Mouse (Mus musculus) hindbrain, postnatal 0 days (tissue): ENCODE measurements at regions not wholly inside any gene's neighbourhood (a gene's known extent, or its start where the extent isn't known, plus 50 kb on each side); places are given as distances from the start of the nearest gene placed in this dataset.
"Not testable (repeated sequence)": the region's sequence is repeated elsewhere in the genome, so short reads cannot be mapped to it uniquely, and the experiment has no call there.

ENCODE experiments used
- ATAC-seq: fragments of 200-750 bp; cut with Nextera tagmentation; 2 replicates; pipeline ENCODE4 v1.8.0; 2017; ENCODE audit warnings: mild to moderate bottlenecking, moderate TSS enrichment, moderate library complexity
- DNase-seq: peaks from one replicate; pipeline ENCODE4 v3.0.0-alpha.2; 2015; ENCODE audit warnings: low spot score
- H3K27ac ChIP-seq: fragments of 300-500 bp; sonication (generic); 2 replicates; pipeline ENCODE4 v1.5.1; 2014; ENCODE audit warnings: mild to moderate bottlenecking
- H3K27me3 ChIP-seq: fragments of 300-500 bp; sonication (generic); 2 replicates; pipeline ENCODE4 v1.6.1; 2014; ENCODE audit warnings: low read length, mixed read lengths; ENCODE audit not compliant: insufficient read depth
- H3K36me3 ChIP-seq: fragments of 300-500 bp; sonication (generic); 2 replicates; pipeline ENCODE4 v1.6.1; 2014; ENCODE audit warnings: low read length, mixed read lengths; ENCODE audit not compliant: insufficient read depth
- H3K4me1 ChIP-seq: fragments of 300-500 bp; sonication (generic); 2 replicates; pipeline ENCODE4 v1.6.1; 2014; ENCODE audit warnings: antibody characterized with exemption, low read length, mixed read lengths; ENCODE audit not compliant: insufficient read depth
- H3K4me2 ChIP-seq: fragments of 300-500 bp; sonication (generic); 2 replicates; pipeline ENCODE4 v1.6.1; 2014; ENCODE audit warnings: low read depth, mild to moderate bottlenecking, low read length, moderate library complexity, mixed read lengths
- H3K4me3 ChIP-seq: fragments of 300-500 bp; sonication (generic); 2 replicates; pipeline ENCODE4 v1.5.1; 2014; ENCODE audit warnings: low read length
- H3K9ac ChIP-seq: fragments of 300-500 bp; sonication (generic); replicated peaks from 2 replicates; pipeline ENCODE4 v1.6.1; 2014; ENCODE audit warnings: mild to moderate bottlenecking, low read length, moderate library complexity, mixed read lengths
- H3K9me3 ChIP-seq: fragments of 300-500 bp; sonication (generic); 2 replicates; pipeline ENCODE4 v1.6.1; 2016; ENCODE audit warnings: low read length, mixed read lengths
- CTCF ChIP-seq: IDR thresholded peaks from 2 replicates; pipeline ENCODE4 v1.5.1; 2016; ENCODE audit warnings: antibody characterized with exemption, control low read depth, low read depth
- WGBS: fragments of 180-500 bp; shearing (Covaris S2); extraction: QIAGEN DNeasy Blood & Tissue Kit; methylation state at CpG from one replicate; pipeline ENCODE4 v1.1.7; 2014; 5-methylcytosine and 5-hydroxymethylcytosine counted together

DNA sequence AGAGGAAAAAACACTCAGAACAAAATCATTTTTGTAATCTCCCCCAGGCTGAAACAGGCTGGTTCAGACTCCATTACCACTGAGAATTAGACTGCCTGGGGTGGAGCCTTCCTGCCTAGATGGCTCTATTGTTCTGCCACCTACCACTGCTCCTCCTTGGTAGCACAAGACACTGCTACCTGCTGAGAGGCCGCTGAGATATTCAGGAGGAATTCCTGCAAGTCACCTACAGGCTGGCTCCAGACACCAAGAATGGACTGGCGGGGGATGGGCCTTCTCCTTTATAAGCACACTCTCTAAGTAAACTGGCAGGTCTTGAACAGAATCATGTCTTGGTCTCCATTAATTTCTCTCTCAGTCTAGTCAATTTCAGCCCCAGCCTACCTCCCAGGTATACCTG lies 3289.4 kb downstream of the Gm37988 start:
- TF ChIP-seq CTCF = no peak
- no peak overlapping the region for H3K27ac ChIP-seq
- H3K4me2 ChIP-seq = no peak overlapping the region
- WGBS = 58% methylated on average over 2 of the region's 2 CpGs
- no peaks in the 10 kb centered on the region for H3K27me3 ChIP-seq
- H3K4me3 ChIP-seq = no peak overlapping the region
- H3K9ac ChIP-seq = no peak overlapping the region
- no peaks in the 10 kb centered on the region for H3K36me3 ChIP-seq
- DNase-seq = no peak
- no peaks in the 10 kb centered on the region for H3K9me3 ChIP-seq
- H3K4me1 ChIP-seq = no peaks in the 10 kb centered on the region
- ATAC-seq = no peak

DNA sequence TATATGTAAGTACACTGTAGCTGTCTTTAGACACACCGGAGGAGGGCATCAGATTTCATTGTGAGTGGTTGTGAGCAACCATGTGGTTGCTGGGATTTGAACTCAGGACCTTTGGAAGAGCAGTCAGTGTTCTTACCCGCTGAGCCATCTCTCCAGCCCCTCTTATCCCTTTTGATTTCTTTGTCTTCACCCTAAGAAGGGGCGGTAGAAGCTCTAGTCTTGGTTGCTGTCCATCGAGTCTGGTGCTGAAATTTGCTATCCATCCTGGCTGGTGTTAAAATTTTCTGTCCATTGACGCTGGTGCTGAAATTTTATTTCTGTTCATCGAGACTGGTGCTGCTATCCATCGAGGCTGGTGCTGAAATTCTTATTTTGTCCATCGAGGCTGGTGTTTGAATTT lies 3290.9 kb upstream of the A830018L16Rik start:
- not testable (repeated sequence) for H3K27ac ChIP-seq, ATAC-seq, H3K9me3 ChIP-seq, H3K36me3 ChIP-seq, H3K4me2 ChIP-seq, H3K27me3 ChIP-seq, H3K4me3 ChIP-seq, H3K4me1 ChIP-seq, H3K9ac ChIP-seq
- DNase-seq = peak; percentile 58
- 48% methylated on average over 8 of the region's 8 CpGs for WGBS

DNA sequence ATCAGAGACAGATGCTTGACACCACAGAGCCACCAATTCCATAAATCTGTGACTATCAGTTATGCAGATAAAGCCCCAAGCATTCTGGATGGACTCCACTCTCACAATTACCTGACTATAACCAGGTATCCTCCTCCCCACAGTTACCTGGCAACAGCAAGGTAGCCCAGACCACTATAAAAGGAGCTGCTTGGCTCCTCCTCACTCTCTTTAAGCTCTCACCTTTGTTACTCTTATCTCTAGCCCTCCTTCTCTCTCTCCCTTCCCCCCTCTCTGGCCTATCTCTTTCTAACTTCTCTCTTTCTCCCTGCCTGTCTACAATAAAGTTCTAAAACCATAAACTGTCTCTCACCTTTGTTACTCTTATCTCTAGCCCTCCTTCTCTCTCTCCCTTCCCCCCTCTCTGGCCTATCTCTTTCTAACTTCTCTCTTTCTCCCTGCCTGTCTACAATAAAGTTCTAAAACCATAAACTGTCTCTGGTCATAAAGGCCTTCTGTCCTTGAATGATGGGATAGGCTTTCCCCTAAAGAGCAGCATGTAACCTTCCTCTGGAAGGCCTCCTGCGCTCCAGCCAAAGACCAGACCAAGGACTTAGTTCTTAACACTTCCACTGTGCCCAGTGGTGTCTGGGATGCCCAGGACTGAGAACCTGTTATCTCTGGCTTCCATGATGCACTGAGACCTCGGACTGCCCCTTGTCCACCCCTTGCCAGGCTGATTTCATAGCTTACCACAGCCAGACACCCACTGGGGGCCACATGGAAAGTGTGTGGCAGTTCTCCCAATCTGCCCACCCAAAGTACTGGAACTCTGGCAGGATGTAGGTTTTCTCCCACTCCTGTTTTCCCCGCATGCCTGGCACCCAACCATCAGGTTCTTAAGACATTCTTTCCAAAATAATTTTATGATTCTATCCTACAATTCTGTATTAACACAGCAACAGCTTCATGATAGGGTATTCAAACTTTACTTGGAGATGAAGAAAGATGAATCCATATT lies 3279.2 kb upstream of the A830018L16Rik start:
- not testable (repeated sequence) for H3K27ac ChIP-seq, ATAC-seq, H3K36me3 ChIP-seq, H3K4me1 ChIP-seq, H3K27me3 ChIP-seq, H3K4me3 ChIP-seq, H3K9ac ChIP-seq, H3K9me3 ChIP-seq, H3K4me2 ChIP-seq, DNase-seq
- 73% methylated on average over 3 of the region's 3 CpGs for WGBS

DNA sequence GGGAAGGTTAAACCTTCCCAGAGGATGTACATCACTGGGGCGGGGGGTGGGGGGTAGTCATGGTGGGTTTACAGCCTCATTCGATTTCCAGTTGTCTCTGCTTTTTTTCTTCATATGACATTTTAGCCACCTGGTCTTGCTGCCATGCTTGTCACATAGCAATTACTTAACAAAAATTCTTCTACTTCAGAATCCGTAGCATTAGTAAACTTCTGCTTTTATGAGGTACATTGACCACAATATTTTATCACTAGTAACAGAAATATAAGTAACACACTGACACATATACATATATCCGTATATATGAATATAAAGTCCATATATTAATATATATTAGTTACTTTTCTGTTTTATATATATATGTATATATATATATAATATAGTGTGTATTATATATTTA lies 3271.3 kb upstream of the A830018L16Rik start:
- Histone ChIP-seq H3K27ac (no peak overlapping the region), H3K4me3 (no peak overlapping the region), H3K4me2 (no peak overlapping the region), H3K4me1 (no peaks in the 10 kb centered on the region), H3K27me3 (no peaks in the 10 kb centered on the region), H3K9me3 (no peaks in the 10 kb centered on the region), H3K9ac (no peak overlapping the region), H3K36me3 (no peaks in the 10 kb centered on the region)
- no peak for TF ChIP-seq CTCF
- WGBS = 81% methylated on average over 4 of the region's 4 CpGs
- no peak for DNase-seq
- no peak for ATAC-seq

DNA sequence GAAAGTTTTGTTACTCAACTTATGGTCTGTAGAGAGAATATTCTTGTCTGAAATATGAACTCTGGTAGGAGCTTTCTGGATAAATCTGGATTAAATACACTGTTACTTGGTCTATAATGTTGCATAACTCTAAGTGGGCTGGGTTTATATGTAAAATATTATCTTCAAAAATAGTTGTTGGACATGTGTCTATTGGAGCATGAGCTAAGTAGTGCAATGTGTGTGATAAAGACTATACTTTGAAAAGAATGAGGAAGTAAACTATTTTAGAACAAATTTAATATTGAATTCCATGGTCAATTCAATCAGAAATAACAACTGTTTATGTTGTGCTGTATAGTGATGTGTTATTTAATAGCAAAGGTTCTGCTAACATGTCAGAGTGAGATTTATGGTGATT lies 3240.7 kb upstream of the A830018L16Rik start:
- no peak overlapping the region for H3K4me3 ChIP-seq
- H3K36me3 ChIP-seq = no peaks in the 10 kb centered on the region
- no peak overlapping the region for H3K27ac ChIP-seq
- H3K4me2 ChIP-seq = no peak overlapping the region
- H3K9ac ChIP-seq = no peak overlapping the region
- no peaks in the 10 kb centered on the region for H3K9me3 ChIP-seq
- DNase-seq (no peak), ATAC-seq (no peak)
- no peaks in the 10 kb centered on the region for H3K4me1 ChIP-seq
- TF ChIP-seq CTCF = no peak
- no peaks in the 10 kb centered on the region for H3K27me3 ChIP-seq
